Mouse (Mus musculus) heart, postnatal 36 days (tissue): ENCODE data around the gene Cacng5. TPM values are rescaled to one million over a fixed set of nuclear protein-coding genes. Genes with fewer than 3 reads are reported as not detected.

Experiments used
- DNase-seq, 2 experiments: peaks; one replicate each; pipeline ENCODE4 v3.0.0; 2021 to 2022
- intact Hi-C: fragments of 180-260 bp; cut with DNase I; formaldehyde crosslinking; loops from one replicate; pipeline ENCODE4 v1.15.1; 2025
- total RNA-seq, 2 experiments: library from RNA; stranded (reverse); gene quantifications; 2 replicates each; pipeline ENCODE4 v1.2.3; 2021

Gene Cacng5
- total RNA-seq, 2 experiments from 2014 or later, result 0.05 TPM; not detected in 1

DNA sequence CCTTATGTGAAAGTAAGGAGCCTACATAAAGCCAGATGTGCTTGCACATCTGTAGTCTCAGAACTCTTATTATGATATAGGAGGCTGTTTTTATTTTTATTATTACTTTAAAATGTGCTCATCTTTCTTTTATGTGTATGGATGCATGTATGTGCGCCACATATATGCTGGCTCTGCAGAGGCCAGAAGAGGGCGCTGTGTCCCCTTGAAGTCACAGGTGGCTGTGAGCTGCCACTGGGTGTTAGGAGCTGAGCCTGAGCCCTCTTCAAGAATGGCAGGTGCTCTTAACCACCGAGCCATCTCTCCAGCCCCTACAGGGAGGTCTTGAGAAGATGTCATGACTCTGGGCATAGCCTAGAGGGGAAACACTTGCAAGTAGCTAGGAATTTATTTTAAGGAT is 23.5 kb downstream of the Cacng5 start:
- intact Hi-C loops, result no loop called here
- DNase-seq, result no peak

DNA sequence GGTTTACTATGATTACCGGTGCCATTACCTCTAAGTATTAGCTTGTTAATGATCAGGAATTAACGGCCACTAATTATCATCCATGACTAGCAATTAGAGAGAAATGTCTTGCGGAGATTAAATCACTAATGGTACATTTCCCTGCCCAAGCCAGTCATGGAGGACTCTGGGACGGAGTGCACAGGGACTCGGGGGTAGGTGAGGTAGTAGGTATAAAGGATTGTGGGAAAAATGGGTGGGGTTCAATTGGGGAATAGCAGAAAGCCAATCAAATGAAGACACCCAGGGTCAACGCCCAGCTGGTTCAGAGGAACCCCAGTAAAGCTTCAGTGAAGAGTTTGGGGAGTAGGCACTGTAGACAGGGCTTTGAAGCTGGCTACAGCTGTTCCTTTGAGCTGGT is 27.5 kb downstream of the Cacng5 start:
- no peak for DNase-seq
- intact Hi-C loops, result no loop called here

- intact Hi-C loops, result no loop called here
- DNase-seq, result no peak
These were observed 38.0 kb downstream of the Cacng5 start for GRCm38 (mm10) chr11:107876840-107877239.

GRCm38 (mm10) chr11:107875861-107876494 is 38.9 kb downstream of the Cacng5 start:
- intact Hi-C loops, result no loop called here
- DNase-seq, result no peak

GRCm38 (mm10) chr11:107872743-107873142 is 42.1 kb downstream of the Cacng5 start:
- intact Hi-C loops, result no loop called here
- DNase-seq, result no peak

DNA sequence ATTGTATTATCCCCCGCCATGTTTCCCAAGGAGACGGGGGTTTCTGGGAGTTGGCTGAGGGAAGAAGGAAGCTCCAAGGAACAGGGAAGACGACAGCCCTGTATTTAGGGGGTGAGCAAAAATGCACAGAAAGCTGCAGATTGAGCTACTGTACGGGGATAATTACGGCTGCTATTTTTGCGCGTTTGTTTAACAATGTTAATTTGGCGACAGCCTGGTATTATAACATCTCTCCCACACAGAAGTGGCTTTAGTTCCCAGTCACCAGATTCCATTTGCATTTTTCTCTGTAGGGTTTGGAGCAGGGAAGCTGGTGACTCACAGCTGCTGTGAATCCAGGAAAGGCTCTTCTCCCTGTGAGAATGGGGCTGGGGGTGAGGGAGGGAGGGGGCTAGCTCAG is 47.3 kb downstream of the Cacng5 start:
- DNase-seq, result no peak
- intact Hi-C loops, result no loop called here

- intact Hi-C loops, result no loop called here
- DNase-seq, result peak; percentile 53 to 74
These were observed 49.7 kb downstream of the Cacng5 start for GRCm38 (mm10) chr11:107865128-107865527.

- intact Hi-C loops, result loop anchor here (1.0 kb wide), 3 partner anchors 118 to 514 kb away; no protein-coding TSS in a partner anchor
- DNase-seq, result peak; percentile 52 to 69
These were observed 50.8 kb downstream of the Cacng5 start for GRCm38 (mm10) chr11:107864024-107864423.

GRCm38 (mm10) chr11:107861738-107862137 is 53.1 kb downstream of the Cacng5 start:
- intact Hi-C loops, result no loop called here

DNA sequence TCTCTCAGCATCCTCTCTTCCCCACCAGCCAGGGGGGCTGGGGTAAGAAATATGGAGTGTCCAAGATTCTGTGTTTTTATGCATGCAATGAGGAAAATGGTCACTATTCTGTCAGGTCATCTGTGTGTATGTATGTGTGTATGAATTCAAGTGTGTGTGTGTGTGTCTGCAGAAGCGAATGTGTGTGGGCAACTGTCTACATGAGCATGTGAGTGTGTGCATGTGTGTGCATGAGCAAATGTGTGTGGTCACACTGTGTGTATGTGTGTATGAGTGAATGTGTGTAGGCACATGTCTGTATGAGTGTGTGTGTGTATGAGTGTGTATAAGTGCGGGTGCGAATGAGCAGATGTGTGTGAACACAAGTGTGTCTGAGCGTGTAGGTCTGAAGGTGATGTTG is 55.0 kb downstream of the Cacng5 start:
- DNase-seq, result no peak
- intact Hi-C loops, result no loop called here

More at GRCm38 (mm10) chr11:107861738-107862137, 53.1 kb downstream of the Cacng5 start:
- DNase-seq, result no peak

DNA sequence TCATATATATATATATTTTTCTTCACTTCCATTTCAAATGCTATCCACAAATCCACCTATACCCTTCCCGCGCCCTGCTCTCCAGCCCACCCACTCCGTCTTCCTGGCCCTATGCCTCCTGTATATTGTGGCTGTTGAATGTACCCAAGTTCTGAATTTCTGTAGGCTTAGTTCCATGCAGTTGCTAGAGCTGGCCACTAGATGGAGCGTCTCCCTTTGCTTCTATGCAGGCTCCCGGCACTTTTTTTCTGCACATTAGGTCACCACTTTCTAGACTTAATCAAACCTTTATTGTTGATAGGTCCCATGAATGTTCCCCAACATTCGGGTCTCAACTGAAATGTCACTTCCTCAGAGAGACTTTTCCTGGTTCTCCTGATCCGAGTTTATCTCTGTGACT is 55.6 kb downstream of the Cacng5 start:
- intact Hi-C loops, result no loop called here

DNA sequence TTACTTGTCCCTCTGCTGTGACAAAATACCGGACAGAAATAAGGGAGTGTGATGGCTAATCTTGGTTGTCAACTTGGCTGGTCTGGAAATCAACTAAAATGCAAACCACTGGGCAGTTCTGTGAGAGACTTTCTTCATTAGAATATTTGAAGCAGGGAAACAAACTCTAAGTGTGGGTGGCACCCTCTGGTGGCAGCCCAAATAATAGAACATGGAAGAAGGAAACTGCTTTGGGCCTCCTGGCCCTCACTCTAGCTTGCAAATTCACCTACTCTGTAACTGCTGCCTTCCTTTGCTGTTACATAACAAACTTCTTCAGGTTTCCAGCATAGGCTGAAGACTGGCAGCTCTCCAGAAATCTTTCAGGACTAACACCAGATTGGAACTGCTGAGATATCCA is 61.8 kb downstream of the Cacng5 start:
- DNase-seq, result peak; percentile 25 to 40
- intact Hi-C loops, result loop anchor here (1.0 to 2.0 kb wide), 2 partner anchors 224 to 340 kb away; no protein-coding TSS in a partner anchor

More for the DNA sequence above, 55.6 kb downstream of the Cacng5 start:
- peak; percentile 22 to 38 for DNase-seq

- intact Hi-C loops, result no loop called here
- no peak for DNase-seq
These were observed 65.2 kb downstream of the Cacng5 start for GRCm38 (mm10) chr11:107849621-107850020.

DNA sequence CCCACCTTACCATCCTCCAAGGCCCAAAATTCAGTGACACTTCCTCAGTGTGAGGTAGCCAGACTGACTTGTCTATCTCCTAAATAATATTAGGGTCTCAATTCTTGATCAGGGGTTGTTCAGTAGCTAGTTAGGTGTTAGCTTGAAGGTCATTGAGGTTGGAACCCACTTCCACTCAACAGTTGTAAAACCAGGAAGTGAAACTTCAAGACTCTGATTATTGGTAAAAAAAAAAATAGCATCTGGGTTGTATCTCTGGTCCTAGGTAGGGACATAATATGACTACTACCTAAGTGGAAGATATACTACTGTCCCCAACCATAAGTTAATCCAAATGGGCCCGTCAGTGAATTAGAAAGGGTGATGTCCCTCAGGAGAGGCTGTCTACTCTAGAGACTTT is 70.7 kb downstream of the Cacng5 start:
- DNase-seq, result no peak
- intact Hi-C loops, result no loop called here

DNA sequence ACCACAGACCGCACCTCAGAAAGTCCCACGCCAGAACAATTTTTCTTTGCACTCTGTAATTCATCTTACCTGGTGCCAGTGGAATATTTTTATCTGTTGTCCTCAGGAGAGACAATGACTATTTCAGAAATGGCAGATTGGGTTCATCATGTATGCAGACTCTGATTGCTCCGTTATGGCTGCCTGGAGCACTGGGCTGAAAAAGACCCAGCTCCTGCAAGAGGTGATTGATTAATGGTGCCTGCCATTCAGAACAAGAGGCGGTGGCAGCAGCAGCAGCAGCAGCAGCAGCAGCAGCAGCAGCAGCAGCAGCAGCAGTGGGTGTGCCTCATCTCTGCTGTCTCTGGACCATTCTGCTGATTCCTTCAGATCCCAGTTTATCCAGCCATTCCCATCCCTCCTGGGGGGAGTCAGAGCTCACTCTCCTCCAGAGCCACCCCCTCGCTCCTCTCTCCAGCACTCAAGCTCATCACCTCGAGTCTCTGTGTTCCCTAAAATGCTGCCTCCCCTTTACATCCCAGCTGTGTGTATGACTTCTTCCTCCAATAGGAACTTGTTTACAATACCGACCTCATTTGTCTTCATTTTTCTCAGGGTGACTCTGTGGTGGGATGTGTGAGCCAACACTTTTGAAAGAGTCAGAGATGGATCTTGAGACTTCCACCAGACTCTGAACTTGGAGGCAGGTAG is 81.4 kb downstream of the Cacng5 start:
- intact Hi-C loops, result no loop called here
- no peak for DNase-seq

Other genes starting within 250 kb of the Cacng5 start
- gene Cacng1, start 198.5 kb downstream of the Cacng5 start, total RNA-seq, result not detected
- under 1 TPM in 1 of 2 experiments, not detected in 1; 0.08 TPM for gene Cacng4, start 120.5 kb downstream of the Cacng5 start, total RNA-seq